Mouse (Mus musculus) olfactory bulb, adult 2 months (tissue): ENCODE data around the gene Myl4.

ENCODE experiments used
- CTCF ChIP-seq: fragments of 200-500 bp; IDR thresholded peaks from 2 replicates; pipeline ENCODE4 v1.5.1; 2012; ENCODE audit warnings: low read depth, mild to moderate bottlenecking, low read length, moderate library complexity; ENCODE audit not compliant: insufficient read depth
- POLR2A ChIP-seq: fragments of 200-500 bp; IDR thresholded peaks from 2 replicates; pipeline ENCODE4 v1.6.1; 2012; ENCODE audit warnings: mild to moderate bottlenecking, low read depth, low read length, moderate library complexity; ENCODE audit not compliant: insufficient read depth

- no peak for TF ChIP-seq CTCF
- TF ChIP-seq POLR2A: no peak
Measured at GRCm38 (mm10) chr11:104590148-104590547, 39.7 kb downstream of the Myl4 start.
